Mouse (Mus musculus) neural tube, embryonic 10.5 days (tissue): ENCODE data around the gene Sgms1.

Experiments
- DNase-seq: peaks from one replicate; pipeline ENCODE4 v3.0.0-alpha.2; 2017; ENCODE audit warnings: low spot score; ENCODE audit errors: extremely low spot score

Gene Sgms1

DNA sequence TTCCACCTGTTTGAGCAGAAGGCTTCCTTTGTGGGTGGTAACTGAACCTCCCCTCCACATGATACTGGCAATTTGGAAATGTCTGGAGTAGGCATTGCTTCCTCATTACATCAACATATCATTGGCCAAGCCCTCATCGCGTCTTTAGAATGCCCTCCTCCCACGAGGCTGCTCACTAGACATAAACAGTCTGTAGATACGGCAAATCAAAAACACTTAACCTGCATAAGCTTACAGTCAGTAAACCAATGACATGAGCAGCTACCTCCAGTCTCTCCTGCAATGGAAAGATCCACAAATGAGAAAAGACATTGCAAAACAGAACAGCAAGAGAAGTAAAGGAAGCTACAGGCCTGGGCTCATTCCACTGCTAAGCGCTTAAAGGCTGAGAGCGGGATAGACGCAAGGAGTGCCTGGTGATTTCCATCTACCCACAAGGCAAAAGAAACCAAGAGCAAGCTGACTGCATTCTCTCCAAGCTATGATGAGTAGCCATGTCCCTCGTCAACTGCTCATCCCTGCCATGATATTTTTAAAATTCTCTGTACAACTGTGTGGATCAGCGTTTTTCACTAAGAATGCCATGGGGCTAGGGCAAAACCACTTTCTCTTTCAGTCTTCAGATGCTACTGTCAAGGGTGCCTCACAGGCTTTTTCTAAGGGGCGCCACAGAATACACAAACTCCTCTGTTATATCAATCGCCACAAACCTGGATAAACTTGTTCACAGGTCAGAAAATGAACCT is 117.9 kb downstream of the Sgms1 start:
- DNase-seq, result no peak

DNA sequence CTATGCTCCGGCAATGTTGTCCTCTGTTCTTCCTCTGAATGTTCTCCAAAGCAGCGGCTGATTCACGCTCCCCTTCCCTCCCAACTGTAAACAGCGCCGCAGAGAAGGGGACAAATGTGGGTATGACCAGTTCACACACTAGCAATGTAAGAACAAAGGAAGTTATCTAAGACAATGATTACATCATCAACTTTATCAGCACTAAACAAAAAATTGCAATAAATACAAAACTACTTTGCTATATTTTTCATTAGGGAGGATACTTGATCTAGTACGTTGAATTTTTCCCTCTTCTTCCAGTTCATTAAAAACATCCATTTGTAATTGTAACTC is 119.7 kb downstream of the Sgms1 start:
- no peak for DNase-seq

DNA sequence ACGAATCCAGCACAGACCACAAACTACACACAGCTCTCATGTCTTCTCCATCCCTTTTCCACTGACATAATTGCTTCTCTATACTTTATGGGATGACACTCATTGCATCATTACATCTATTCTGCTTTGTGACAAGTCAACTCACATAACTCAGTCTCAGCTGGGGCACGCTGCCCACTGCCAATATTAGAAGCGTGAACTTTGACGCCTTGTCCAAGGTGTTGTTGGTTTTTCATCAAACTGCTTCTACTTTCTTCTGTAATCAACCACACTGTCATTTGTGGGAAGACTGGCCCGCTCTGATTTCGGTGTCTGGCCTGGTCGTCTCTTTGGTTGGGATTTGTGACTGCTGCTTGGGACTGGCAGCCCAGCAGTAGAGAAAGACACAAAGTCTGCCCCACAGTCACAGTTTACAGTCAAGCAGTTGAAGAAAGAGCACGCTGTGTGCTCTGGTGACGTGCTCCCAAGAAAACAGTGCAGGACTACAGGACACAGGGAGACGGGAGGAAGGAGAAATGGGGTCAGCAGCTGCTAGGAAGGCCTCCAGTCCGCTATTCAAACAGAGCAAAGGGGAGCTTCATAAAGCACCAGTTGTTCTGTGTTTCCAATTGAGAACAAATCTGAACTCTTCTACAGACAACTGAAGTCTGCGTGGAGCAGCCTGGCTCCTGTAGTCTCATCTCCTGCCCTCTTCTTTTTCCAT is 120.2 kb downstream of the Sgms1 start:
- DNase-seq, result no peak

DNA sequence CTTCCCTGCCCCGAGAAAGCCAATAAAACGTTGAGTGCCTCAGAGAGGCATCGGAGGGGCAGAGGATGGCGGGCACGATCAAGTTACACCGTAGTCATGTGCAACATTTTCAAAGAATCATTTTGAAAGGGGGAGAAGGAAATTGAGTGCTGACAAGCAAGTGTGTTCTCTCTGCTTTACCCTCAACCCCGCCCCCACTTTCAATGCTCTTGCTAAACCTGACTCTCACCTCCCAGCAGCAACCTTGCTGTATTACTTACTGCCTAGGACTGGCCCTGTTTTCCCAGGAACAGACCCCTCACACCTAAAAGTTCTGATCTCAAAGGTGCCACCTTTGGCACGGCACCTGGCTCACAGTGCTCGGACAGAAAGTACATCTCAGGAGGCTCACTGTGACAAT is 121.0 kb downstream of the Sgms1 start:
- DNase-seq, result no peak

DNA sequence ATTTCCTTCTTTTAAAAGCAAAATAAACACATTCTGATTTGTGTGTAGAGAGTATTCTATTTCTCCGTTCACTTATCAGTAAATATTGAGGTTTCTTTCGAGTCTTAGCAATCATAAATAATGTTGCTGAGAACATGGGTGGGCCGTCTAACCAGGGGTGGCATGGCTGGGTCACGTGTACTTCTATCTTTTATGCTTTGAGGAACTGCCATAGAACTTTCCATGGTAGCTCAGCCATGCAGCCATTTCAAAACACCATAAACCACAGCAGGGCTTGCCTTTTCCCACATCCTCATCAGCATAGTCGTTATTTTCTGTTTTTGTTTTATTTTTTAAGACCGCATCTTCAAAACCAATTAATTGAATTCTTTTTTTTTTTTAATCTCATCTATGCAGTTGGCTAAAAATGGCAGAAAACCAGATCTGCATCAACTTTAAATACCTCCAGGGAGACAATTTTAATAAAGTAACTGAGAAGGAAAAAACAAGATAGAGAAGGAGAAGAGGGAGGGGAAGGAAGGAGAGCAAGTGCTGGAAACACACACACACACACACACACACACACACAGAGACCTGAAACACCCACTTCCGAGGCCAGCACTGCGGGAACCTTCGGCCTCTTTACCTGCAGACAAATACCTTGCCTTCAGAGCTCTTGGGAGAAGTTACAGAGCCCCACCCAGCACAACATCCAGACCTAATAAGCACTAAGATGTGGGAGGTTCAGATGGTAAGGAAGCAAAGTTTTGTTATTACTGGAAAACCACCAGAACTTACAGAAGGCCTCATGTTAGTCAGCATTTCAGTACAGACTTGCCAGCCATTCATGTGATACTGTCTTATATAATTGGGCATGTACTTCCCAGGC is 122.9 kb downstream of the Sgms1 start:
- no peak for DNase-seq

DNA sequence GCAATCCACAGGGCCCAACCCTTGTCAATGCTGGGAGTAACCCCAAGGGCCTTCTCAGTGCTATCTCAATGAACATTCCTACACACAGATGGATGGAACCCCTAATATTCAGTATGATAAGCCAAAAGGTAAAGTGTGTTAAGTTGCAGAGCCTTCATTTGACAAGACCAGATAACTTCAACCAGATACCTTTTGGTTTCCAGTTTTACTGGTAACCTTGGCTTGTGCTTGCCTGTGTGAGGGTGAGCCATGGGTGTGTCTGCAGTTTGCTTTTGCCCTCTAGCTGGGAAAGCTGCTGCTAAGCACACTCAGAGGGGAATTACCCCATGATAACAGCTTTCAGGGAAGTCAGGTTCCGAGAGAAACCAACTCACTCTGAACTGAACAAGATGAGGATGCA is 125.8 kb downstream of the Sgms1 start:
- no peak for DNase-seq

DNA sequence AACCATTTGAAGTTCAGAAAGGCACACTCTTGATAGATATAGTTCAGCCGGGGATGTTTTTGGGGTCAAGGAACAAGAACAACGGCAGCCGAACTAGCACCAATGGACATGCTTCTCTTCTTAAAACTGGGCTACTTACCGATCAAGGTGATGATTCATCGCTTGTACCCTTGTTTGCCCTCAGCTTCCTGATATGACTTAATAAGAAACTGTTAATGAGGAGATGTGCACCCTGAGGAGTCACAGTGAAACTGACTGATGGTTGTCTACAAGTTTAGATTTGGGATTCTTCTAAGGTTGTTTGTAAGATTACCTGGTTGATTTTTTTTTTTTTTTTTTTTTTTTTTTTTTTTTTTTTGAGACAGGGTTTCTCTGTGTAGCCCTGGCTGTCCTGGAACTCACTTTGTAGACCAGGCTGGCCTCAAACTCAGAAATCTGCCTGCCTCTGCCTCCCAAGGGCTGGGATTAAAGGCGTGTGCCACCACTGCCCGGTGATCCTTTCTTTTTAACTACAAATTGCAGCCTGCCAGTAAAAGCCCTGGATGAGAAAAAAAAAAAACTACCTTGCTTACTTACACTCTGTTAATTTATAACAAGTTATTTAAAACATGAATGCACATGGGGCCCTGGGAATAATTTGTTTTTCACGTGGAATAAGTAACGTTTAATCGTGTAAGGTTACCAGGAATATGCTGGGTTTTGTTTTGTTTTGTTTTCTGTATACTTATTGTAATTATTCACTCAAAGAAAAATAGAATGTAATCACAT is 126.5 kb downstream of the Sgms1 start:
- DNase-seq, result no peak

DNA sequence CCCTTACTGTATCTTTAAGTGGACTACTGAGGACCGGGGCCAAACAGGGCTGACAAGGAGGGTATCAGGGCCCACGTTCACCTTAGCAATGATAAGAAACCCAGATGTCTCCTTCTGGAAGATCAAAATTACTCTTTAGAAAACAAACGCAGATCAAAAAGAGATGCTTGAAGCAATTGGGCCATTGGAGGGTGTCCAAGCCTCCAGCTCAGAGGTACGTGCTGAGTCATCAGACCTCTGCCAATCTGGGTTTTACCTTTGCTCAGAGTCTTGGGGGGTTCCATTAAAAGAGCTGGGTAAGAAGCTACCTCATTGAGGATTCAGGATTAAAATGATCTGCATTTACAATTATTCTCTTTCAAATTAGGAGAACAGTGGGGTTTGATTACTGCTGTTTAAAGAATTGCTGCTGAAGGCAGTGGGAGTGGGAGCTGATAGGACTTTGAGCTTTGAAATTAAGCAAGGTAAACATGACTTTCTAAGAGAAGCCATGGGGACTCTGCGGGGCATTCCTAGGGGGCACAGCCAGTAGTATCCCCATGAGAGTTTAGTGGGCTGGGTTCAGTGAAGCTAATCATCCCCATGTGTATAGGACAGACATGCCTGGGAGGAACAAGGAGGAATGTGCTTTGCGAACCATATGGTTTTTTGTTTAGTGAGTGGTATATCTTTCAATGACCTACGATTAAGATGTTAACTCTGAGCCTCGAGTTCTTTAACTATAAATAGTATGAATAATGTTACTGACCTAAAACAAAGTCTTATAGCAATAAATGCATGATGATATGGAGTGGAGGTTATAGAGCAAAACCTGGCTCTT is 128.4 kb downstream of the Sgms1 start:
- no peak for DNase-seq

DNA sequence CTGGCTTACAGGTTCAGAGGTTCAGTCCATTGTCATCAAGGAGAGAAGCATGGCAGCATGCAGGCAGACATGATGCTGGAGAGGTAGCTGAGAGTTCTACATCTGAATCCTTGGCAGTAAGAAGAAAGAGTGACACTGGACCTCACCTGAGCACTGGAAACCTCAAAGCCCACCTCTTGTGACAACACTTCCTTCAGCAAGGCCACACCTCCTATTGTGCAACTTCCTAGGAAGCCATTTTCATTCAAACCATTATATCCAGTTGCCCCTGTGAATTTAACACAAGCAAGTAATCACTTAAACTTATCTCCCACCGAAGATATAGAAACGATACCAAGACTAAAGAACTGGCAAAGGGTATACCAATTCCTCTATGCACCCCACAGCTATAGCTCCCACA is 129.7 kb downstream of the Sgms1 start:
- DNase-seq, result no peak

DNA sequence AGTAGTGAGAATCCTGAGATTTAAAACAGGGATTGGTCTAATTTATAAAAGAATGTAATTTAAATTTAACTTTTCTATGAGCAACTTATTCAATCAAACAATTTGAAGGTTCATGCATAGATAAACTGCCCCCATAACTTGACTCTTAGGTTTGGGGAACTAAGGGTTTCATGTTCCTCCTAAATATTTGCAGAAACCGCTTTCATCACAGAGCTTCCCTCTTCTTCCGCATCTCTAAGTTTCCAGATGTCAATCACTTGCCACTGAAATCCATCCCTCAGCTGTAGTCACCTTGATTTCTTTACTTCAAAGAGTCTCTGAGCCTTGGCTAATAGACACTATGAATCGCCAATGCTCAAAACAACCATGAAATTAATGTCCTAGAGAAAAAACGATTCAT is 130.5 kb downstream of the Sgms1 start:
- DNase-seq, result no peak

DNA sequence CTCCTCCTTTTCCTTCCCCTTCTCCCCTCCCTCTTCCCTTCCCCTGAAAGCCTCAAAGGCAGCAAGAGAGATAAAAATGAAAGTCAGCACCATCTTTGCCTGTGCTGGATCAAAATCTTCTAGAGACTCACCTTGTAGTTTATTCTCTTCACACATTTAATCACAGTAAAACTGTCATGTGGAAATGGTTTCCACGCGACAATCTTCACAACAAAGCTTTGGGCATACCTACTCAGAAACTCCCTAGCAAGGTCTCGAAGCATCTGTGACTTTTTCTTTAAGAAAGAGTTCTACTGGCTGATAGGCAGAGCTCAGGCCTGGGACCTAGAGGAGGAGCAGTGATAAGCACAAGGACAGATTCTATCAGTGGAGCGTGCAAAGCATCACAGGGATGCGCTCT is 131.4 kb downstream of the Sgms1 start:
- DNase-seq, result no peak

DNA sequence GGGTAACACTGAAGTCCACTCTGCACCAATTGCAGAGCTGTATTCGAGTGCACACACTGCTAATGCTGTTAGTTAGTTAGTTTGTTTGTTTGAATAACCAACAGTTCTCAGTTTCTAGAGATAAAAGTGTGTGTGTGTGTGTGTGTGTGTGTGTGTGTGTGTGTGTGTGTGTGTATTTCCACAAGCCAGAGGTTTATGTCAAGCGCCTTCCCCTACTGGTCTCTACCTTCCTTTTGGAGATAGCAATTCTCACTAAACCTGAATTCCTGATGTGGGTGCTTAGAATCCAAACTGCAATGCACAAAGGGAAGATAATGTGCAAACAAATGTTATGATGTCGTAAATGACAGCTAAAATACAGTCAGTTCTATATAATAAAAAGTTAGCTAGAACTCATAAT is 131.9 kb downstream of the Sgms1 start:
- DNase-seq, result no peak

DNA sequence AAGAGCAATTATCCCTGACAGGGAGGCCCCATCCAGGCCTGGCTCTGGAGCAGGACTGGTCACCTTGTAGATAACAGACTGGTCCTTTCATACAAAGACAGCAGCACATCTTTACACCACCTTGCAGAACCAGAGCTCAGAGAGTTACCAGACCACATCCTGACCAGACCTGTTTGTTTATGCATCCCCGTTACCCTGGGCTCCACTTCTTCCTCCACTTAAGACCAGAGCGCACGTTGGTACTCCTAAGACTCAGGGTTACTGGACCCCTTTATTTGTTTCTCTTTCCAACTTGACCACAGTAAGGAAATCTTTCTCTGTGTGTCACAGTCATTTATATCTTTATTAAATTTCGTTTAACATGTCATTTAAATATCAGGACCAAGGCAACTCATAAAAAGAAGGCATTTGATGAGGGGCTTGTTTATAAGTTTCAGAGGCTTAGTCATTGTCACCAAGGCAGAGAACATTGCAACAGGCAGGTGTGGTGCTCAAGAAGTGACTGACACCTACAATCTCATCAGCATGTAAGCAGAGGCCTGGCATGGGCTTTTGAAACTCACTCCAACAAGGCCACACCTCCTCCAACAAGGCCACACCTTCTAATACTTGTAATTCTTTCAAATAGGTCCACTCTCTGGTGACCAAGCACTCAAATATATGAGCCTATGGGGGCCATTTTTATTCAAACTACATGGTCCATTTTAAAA is 132.7 kb downstream of the Sgms1 start:
- no peak for DNase-seq

DNA sequence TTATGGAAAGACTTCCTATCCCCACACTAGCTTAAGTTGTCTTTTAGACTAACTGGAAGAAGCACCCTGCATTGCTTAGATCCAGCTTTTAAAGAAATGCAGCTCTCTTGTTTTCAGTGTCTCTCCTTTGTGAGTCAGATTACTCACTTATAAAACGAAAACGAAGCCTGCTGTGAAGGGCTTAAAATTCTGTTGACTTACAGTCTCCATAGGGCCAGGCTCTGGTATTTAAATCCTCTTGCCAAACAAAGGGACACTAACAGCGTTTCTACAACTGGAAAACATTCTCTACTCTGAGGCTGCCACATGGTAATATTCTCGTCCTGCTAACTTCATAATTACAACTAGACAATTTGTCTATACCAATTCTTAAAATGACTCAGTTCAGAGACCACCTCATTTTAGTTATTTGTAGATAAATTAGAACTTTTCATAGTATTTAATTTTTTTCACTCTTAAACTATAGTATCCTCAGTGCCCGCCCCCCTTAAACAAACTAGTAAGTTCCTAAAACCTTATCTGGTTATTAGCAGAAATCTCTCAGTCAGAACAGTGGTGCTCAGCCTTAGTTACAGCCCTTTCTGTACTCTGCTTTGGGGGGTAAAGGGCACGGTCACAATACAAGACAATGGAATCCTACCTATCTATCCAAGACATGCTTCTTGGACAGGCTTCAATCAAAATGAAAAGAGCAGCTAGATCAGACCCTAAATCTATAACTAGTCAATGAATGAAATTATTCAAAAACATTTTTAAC is 133.9 kb downstream of the Sgms1 start:
- DNase-seq, result no peak

DNA sequence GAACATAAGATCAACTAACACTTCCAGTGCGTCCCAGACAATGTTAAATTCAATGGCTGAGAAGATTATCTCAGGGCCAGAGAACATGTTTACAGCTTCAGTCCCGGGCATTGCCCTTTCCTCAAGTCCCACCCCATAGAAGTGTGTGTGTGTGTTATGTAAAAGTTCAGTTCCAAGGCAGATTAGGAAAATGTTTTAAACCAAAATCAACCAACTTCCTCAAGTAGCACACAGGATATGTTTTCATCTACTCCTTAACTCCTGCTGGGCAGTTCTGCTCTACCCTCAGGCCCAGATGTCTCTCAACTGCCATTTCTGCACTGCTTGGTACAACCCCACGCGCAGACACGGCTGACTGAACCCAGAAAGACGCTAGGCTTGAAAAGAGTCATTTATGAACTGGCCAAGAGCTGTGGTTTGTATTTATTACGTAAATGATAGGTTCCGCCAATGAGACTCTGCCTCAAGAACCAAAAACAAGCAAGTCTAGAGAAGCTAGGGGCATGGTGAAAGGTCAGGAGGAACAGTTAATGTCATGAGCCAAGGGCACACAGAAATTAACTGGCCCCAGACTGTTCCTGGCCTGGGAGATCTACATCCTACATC is 134.7 kb downstream of the Sgms1 start:
- DNase-seq, result no peak

DNA sequence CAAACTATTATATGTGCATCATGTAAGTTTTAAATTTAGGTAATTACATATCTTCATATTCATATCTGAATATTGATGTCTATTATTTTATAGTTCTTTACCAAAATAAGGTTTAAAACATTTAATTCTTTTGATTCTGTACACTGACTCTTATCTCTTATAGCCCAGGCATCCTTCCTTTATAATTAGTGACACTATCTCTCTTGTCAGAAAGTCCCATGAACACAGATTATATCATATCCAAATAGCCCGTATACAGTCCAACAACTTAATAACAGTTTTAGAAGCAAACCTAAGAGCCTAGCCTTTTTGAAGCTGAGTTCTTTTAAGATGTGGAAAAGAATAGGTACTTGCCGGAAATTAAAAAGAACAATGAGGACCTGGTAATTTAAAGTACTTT is 135.3 kb downstream of the Sgms1 start:
- DNase-seq, result no peak

DNA sequence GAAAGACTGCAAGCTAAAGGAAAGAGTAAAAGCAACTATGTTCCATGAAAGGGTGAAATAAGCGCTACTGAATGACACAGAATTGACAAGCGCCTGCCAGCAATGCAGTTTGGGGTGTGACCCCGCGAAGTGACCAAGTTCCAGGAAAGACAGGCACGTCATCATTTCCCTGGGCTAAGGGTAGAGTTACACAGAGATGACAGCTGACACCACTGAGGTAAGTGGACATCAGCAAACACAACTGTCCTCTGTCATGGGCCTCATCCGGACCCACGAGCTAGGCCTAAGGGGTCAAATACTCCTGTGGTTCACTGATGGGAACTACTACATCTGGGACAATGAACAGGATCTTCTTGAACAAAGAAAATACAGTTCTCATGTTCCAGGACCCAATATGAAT is 136.5 kb downstream of the Sgms1 start:
- no peak for DNase-seq

DNA sequence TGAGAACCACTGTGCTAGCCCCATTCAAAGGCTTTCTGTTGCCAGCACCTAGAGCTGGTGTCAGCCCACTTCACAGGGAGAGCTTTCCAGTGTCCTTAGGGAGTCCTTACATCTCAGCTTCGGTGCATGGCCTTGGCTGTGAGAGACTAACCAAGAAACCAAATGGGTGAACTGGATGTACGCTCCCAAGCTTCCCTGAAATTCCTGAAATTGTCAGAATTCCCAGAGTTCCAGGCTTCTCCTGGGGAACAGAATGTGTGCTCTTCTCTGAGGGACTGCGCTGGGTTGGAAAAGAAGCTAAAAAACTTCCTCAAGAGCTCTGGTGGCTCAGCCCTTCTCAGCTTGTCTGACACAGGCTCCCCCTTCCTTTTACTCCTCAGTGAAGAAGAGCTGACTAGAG is 137.1 kb downstream of the Sgms1 start:
- no peak for DNase-seq
